Mouse (Mus musculus) embryonic facial prominence, embryonic 13.5 days (tissue): ENCODE data around the gene Rab7. TPM values are rescaled to one million over a fixed set of nuclear protein-coding genes. Genes with fewer than 3 reads are reported as not detected.
A peak's percentile ranks its signal among the peaks of the same experiment; 100 is the strongest.

Experiments
- ATAC-seq: fragments of 200-750 bp; cut with Nextera tagmentation; 2 replicates; pipeline ENCODE4 v1.8.0; 2017; ENCODE audit warnings: low read depth; ENCODE audit not compliant: insufficient number of reproducible peaks, insufficient read depth, low FRiP score, low TSS enrichment
- H3K27ac ChIP-seq: fragments of 300-500 bp; sonication (generic); 2 replicates; pipeline ENCODE4 v1.5.1; 2015; ENCODE audit warnings: moderate library complexity, mild to moderate bottlenecking, inconsistent platforms
- H3K27me3 ChIP-seq: fragments of 300-500 bp; sonication (generic); 2 replicates; pipeline ENCODE4 v1.6.1; 2015; ENCODE audit warnings: mild to moderate bottlenecking, inconsistent platforms
- H3K36me3 ChIP-seq: fragments of 300-500 bp; sonication (generic); 2 replicates; pipeline ENCODE4 v1.6.1; 2015; ENCODE audit warnings: mild to moderate bottlenecking, inconsistent platforms
- H3K4me1 ChIP-seq: fragments of 300-500 bp; sonication (generic); 2 replicates; pipeline ENCODE4 v1.6.1; 2015; ENCODE audit warnings: inconsistent platforms
- H3K4me2 ChIP-seq: fragments of 300-500 bp; sonication (generic); 2 replicates; pipeline ENCODE4 v1.6.1; 2015; ENCODE audit warnings: moderate library complexity, mild to moderate bottlenecking, inconsistent platforms
- H3K4me3 ChIP-seq: fragments of 300-500 bp; sonication (generic); 2 replicates; pipeline ENCODE4 v1.5.1; 2015; ENCODE audit warnings: mild to moderate bottlenecking, inconsistent platforms
- H3K9ac ChIP-seq: fragments of 300-500 bp; sonication (generic); 2 replicates; pipeline ENCODE4 v1.6.1; 2015; ENCODE audit warnings: mild to moderate bottlenecking, inconsistent platforms
- H3K9me3 ChIP-seq: fragments of 300-500 bp; sonication (generic); 2 replicates; pipeline ENCODE4 v1.6.1; 2016; ENCODE audit warnings: inconsistent platforms
- WGBS: fragments of 180-500 bp; shearing (Covaris S2); methylation state at CpG from one replicate; pipeline ENCODE4 v1.1.7; 2015; ENCODE audit warnings: mixed read lengths; 5-methylcytosine and 5-hydroxymethylcytosine counted together
- polyA plus RNA-seq: library from polyadenylated mRNA; unstranded; fragments of >200 nt; fragmentation: Nextera tagmentation; extraction: Ambion mirVana; gene quantifications from 2 replicates; pipeline ENCODE4 v1.2.1, GENCODE M21; 2015

Gene Rab7
- polyA plus RNA-seq, 1 experiment from 2014 or later, result 185 TPM

DNA sequence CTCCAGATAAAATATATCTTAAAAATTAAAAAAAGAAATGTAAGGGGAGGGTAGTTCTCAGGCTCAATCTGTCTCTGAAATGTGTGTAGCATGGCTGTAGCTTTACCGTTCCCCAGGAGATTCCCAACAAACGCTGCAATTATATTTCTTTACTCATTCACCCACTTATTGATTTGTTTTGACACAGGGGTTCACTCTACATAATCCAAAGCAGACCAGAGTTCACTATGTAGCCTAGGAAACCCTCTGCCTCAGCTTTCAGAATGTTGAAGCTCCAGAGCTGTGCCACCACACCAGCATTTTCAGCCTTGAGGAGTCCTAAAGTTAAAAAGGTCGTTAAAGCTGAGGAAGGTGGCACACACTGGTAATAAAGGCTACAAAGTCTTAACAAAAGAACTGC lies 20.9 kb upstream of the Rab7 start:
- WGBS, result 52% methylated on average over 3 of the region's 3 CpGs
- Histone ChIP-seq H3K9ac (0 out of 2 replicates have a peak overlapping the region, but pooled peaks have one; percentile 22), H3K4me2 (no peak overlapping the region), H3K36me3 (no peaks in the 10 kb centered on the region), H3K9me3 (no peaks in the 10 kb centered on the region), H3K4me3 (no peak overlapping the region), H3K27me3 (no peaks in the 10 kb centered on the region), H3K4me1 (no peaks in the 10 kb centered on the region), H3K27ac (no peak overlapping the region)
- ATAC-seq, result no peak

DNA sequence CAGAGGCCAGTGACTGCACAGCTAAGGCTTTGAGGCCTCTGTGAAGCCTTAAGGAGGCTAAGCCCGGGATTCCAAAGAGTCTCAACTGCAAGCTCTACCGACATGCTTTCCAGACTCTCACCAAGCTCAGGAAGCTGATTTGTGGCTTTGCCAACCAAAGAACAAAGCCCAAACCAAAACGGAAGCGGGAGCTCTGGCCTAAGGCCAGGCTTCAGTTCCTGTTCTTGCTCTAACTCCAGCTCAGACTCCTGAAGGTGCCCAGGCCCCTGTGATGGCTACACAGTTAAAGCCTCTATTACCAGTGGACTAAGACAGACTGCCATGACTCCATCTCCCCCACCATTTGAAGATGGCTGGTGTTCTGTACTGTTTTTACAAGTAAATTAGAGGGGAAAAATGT lies 20.0 kb upstream of the Rab7 start:
- Histone ChIP-seq H3K4me1 (no peaks in the 10 kb centered on the region), H3K9ac (no peak overlapping the region), H3K4me3 (no peak overlapping the region), H3K4me2 (no peak overlapping the region), H3K36me3 (no peaks in the 10 kb centered on the region), H3K9me3 (no peaks in the 10 kb centered on the region), H3K27me3 (no peaks in the 10 kb centered on the region), H3K27ac (no peak overlapping the region)
- 48% methylated on average over 4 of the region's 4 CpGs for WGBS
- ATAC-seq, result no peak

DNA sequence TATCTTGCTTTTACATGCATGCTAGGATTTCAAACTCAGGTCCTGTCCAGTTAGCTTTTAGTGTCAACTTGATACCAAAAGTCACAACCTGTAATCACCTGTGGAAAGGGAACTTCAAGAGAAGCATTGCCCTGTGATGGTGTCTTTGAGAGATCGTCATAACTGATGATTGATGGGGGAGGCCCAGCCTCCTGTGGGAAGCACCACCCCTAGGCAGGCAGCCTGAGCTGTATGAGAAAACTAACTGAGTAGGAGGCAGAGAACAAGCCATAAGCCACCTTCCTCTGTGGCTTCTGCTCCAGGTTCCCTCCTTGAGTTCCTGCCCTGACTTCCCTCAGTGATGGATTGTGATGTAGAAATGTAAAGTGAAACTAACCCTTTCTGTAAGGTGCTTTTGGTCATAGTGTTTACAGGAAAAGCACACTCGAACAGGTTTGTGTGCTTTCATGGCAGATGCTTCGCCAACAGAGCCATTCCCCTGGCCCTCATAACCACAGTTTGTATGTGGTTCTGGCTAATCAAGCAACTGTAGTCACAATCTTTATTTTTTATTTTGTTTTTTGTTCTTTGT lies 19.1 kb upstream of the Rab7 start:
- Histone ChIP-seq H3K27ac (no peak overlapping the region), H3K4me1 (no peaks in the 10 kb centered on the region), H3K9ac (no peak overlapping the region), H3K4me2 (no peak overlapping the region), H3K27me3 (no peaks in the 10 kb centered on the region), H3K9me3 (no peaks in the 10 kb centered on the region), H3K4me3 (no peak overlapping the region), H3K36me3 (no peaks in the 10 kb centered on the region)
- no peak for ATAC-seq
- WGBS, result 83% methylated on average over 3 of the region's 3 CpGs

DNA sequence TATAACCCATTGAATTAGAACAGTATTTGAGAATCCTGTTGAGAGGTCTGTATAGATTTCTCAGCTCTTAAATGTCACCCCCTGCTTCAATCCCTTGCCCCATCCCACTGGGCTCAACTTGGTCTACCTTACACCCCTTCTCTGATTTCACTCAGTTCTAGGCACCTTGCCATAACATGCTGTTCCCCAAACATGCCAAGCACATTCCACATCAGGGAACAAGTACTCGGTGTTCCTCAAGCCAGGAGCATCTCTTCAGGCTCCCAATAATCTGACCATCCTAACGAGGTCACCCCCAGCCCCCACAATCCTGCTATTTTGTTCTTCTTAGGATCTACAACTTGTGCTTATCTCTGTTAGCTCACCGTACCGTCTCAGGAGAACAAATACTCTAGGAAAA lies 17.3 kb upstream of the Rab7 start:
- ATAC-seq, result no peak

DNA sequence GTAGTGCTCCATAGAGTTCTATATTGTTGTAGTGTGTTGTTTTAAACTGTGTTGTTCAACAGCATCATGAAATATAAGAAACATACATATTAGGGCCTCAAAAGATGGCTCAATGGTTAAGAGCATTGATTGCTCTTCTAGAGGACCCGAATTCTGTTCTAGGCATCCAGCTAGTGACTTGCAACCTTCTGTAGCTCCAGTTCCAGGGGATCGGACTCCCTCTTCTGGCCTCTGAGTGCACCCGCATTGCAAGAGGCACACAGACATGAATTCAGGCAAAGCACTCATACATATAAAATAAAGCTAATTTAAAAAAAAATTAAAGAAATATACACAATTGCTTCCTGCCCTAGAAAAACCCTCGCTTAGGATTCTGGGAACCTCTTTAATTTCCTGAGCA lies 16.3 kb upstream of the Rab7 start:
- Histone ChIP-seq H3K36me3 (no peaks in the 10 kb centered on the region), H3K27me3 (no peaks in the 10 kb centered on the region), H3K4me2 (no peak overlapping the region), H3K9me3 (no peaks in the 10 kb centered on the region), H3K4me1 (no peaks in the 10 kb centered on the region), H3K27ac (no peak overlapping the region), H3K9ac (no peak overlapping the region), H3K4me3 (no peak overlapping the region)
- WGBS, result 79% methylated on average over 4 of the region's 4 CpGs
- no peak for ATAC-seq

More for the DNA sequence above, 17.3 kb upstream of the Rab7 start:
- WGBS, result 83% methylated on average over 4 of the region's 4 CpGs
- Histone ChIP-seq H3K27ac (no peak overlapping the region), H3K27me3 (no peaks in the 10 kb centered on the region), H3K4me3 (no peak overlapping the region), H3K36me3 (no peaks in the 10 kb centered on the region), H3K9ac (no peak overlapping the region), H3K9me3 (no peaks in the 10 kb centered on the region), H3K4me1 (no peaks in the 10 kb centered on the region), H3K4me2 (no peak overlapping the region)

DNA sequence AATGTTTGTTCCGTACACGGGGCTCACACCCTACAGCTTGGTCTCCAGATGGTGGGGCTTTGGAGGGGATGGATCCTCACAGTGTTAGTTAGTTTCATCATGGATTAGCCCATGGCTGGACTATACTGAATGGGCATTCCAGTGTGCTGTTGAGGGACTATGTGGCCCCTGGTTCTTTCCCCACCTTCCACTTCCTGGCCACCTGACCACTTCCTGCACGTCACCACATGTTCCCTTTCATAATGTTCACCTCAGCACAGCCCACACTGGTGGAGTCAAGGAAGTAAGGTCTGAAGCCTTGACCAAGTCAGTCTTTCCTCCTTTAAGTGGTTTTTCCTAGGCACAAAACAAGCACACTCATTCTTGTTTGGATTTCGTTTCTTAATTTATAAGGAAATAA lies 15.5 kb upstream of the Rab7 start:
- no peak overlapping the region for H3K4me2 ChIP-seq
- H3K27me3 ChIP-seq, result no peaks in the 10 kb centered on the region
- H3K36me3 ChIP-seq, result no peaks in the 10 kb centered on the region
- no peak for ATAC-seq
- H3K4me1 ChIP-seq, result no peaks in the 10 kb centered on the region
- H3K27ac ChIP-seq, result no peak overlapping the region
- no peak overlapping the region for H3K4me3 ChIP-seq
- 77% methylated on average over 4 of the region's 4 CpGs for WGBS
- H3K9me3 ChIP-seq, result no peaks in the 10 kb centered on the region
- no peak overlapping the region for H3K9ac ChIP-seq

DNA sequence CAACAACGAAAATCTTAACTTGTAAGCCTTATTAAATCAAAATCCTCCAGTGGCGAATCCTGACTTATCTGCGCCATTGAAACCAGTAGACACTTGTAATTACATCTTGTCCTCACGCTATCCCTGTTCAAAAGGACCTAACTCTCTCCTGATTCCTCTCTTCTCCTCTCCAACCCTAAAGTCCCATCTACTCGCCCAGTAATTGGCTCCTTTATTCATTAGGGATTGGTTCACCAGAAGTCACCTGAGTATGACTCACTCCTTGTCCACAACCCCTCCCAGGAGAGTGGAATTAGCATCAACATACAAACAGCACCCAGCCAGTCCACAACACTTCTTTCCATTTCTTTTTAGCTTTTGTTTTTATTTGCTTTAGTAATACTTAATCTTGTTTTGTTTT lies 14.8 kb upstream of the Rab7 start:
- Histone ChIP-seq H3K36me3 (no peaks in the 10 kb centered on the region), H3K4me3 (no peak overlapping the region), H3K4me1 (no peaks in the 10 kb centered on the region), H3K9me3 (no peaks in the 10 kb centered on the region), H3K9ac (no peak overlapping the region), H3K4me2 (no peak overlapping the region), H3K27me3 (no peaks in the 10 kb centered on the region), H3K27ac (no peak overlapping the region)
- no peak for ATAC-seq
- 81% methylated on average over 5 of the region's 5 CpGs for WGBS

DNA sequence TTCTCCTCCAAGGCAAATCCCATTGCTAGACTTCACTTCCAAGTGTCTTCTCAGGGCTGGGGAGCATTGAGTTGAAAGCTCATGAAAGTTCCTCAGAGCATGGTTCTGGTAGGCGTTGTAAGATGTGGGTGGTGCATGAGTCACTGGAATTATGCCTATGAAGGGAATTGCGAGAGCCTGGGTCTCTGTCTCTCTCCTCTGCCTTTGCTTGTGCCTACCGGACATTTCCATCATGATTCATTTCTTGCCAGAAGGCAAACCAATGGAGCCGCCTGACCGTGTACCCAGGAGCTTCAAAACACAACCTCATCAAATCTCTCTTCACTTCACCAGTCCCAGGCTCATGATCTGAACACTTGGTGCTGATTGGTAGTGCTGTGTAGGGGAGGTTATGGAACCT lies 11.8 kb upstream of the Rab7 start:
- Histone ChIP-seq H3K4me2 (no peak overlapping the region), H3K9ac (no peak overlapping the region), H3K36me3 (no peaks in the 10 kb centered on the region), H3K9me3 (no peaks in the 10 kb centered on the region), H3K4me3 (no peak overlapping the region), H3K4me1 (no peaks in the 10 kb centered on the region), H3K27me3 (peaks cover 8% of the 10 kb centered on the region), H3K27ac (no peak overlapping the region)
- no peak for ATAC-seq
- WGBS, result 88% methylated on average over 5 of the region's 5 CpGs

DNA sequence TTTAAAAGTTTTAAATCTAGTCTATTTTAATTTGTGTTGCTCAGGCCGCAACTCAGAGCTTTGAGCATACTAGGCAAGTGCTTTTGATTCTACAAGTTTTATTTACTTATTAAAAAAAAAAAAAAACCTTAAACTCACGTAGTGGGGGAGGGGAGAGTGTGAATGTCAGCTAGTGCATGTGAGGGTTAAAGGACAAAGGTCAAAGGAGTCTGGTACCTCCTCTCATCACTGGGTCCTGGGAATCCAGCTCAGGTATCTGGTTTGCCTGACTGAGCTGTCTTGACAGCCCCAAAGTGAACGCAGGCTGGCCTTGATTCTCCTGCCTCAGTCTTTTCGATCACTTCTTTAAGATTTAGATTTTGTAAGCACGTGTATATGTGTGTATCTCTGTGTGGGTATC lies 10.6 kb upstream of the Rab7 start:
- ATAC-seq, result no peak
- Histone ChIP-seq H3K4me2 (no peak overlapping the region), H3K9ac (no peak overlapping the region), H3K27ac (no peak overlapping the region), H3K36me3 (no peaks in the 10 kb centered on the region), H3K4me3 (no peak overlapping the region), H3K27me3 (peaks cover 8% of the 10 kb centered on the region), H3K9me3 (no peaks in the 10 kb centered on the region), H3K4me1 (no peaks in the 10 kb centered on the region)
- WGBS, result 70% methylated on average over 5 of the region's 5 CpGs

DNA sequence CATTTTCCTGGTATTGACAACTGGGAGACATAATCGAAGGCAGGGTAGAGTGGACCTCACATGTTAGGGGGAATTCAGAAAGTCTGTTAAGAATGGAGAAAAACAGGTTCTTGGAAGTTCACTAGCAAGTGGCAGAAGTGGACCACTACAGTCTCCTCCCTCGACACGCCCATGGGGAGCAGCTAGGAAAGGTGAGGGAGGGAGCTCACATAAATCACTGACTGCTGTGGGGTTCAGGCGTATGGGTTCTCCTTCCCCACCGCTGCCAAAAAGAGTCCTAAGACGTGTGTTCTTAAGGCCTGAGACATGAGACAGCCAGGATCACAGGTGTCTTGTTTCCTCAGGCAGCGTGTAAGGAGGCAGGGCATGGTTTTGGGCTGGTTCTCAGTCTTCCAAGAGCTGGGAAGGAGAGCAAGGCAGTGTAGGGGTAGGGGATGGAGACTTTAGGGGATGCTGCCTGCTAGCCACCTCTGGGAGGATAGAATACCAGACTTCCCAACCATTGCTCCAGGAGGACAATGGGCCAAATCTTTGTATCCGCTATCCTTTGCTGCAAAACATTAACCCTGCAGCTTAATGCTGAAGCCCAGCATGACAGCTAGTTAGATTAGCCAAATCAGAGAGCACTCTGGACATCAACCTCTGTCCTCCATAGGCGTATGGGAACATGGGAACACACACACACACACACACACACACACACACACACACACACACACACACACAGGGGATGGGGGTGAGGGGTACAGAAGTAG lies 9.2 kb upstream of the Rab7 start:
- ATAC-seq, result no peak
- Histone ChIP-seq H3K27ac (no peak overlapping the region), H3K9me3 (no peaks in the 10 kb centered on the region), H3K27me3 (peaks cover 8% of the 10 kb centered on the region), H3K9ac (no peak overlapping the region), H3K4me2 (no peak overlapping the region), H3K4me3 (no peak overlapping the region), H3K36me3 (no peaks in the 10 kb centered on the region), H3K4me1 (no peaks in the 10 kb centered on the region)
- WGBS, result 60% methylated on average over 9 of the region's 9 CpGs

DNA sequence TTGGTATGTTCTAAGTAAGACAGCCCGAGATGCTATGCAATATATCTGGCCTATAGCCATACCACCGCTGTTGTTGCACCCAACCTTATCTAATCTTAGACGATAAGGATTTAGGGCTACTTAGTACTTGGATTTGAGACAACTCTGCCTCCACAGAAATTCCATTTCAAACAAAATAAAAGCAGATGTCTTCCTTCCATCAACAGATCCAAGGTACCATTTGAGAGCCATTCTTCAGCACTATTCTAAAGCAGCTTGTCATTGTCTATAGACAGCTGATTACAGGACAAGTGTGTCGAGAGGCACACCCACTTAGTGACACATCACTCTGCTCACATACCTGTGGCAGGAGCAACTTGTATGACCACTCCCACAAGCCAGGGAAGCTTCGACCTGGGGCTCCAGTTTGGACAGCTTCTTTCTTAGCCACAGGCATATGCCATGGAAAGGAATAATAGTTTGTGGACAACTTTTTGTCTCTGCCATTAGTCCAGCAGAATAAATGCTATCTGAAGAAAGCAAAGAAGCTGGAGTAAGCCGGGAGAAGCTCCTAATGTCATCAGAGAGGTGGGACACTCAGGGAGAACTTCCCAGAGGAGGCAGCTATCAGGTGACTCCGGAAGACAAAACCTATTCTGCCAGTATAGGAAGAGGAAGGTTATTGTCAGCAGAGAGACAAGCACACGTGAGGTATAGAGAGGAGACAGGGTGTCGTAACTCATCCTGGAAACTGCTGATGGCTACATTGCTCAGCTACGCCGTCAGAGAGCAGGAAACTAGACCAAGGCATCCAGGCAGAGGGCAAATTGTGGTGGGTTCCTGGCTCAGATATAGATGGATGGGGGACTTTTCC lies 8.4 kb upstream of the Rab7 start:
- Histone ChIP-seq H3K27me3 (peaks cover 15% of the 10 kb centered on the region), H3K36me3 (no peaks in the 10 kb centered on the region), H3K9ac (no peak overlapping the region), H3K9me3 (no peaks in the 10 kb centered on the region), H3K4me3 (no peak overlapping the region), H3K4me1 (no peaks in the 10 kb centered on the region), H3K27ac (no peak overlapping the region), H3K4me2 (no peak overlapping the region)
- no peak for ATAC-seq
- 65% methylated on average over 11 of the region's 11 CpGs for WGBS

DNA sequence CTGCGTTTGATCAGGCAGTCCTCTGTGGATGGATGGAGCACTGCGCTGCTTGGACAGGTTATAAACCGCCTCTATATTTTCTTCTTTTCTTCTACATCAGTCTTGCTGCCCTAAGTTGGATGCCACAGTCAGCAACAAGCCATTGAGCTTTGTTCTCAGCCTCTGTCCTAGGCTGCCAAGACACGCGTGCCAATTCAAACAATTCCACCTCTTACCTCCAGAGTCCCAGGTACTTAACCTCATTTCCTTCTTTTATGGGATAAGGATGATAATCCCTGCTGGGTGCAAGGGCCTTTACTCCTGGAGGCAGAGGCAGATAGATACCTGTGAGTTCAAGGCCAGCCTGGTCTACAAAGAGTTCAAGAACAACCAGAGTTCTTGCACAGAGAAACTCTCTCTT lies 6.1 kb upstream of the Rab7 start:
- no peak for ATAC-seq
- Histone ChIP-seq H3K4me3 (no peak overlapping the region), H3K4me2 (no peak overlapping the region), H3K27ac (no peak overlapping the region), H3K27me3 (peaks cover 25% of the 10 kb centered on the region), H3K36me3 (no peaks in the 10 kb centered on the region), H3K9me3 (no peaks in the 10 kb centered on the region), H3K9ac (no peak overlapping the region), H3K4me1 (no peaks in the 10 kb centered on the region)
- WGBS, result 86% methylated on average over 5 of the region's 5 CpGs
